ENCODE assay signal across 8 mouse cellular contexts in genomic region chr7:65417231-65418100, GRCm38 (mm10).
DNase-seq lines count a peak whose midpoint lies in the region; ATAC-seq lines count a peak whose summit lies in the region.

No protein-coding gene starts in this region.

- no peaks in the 10 kb centered on the region for H3K9me3 ChIP-seq in neural tube, embryonic 11.5 days (ENCODE audit: control insufficient read depth, low read length)
- no peaks in the 10 kb centered on the region for H3K9me3 ChIP-seq in kidney, embryonic 14.5 days (ENCODE audit: control insufficient read depth, low read length)
- H3K9me3 ChIP-seq in midbrain, embryonic 14.5 days (ENCODE audit: control insufficient read depth, low read length): no peaks in the 10 kb centered on the region

- H3K9ac ChIP-seq in neural tube, embryonic 11.5 days (ENCODE audit: low read length): no peak overlapping the region; the same call in 1 of the 2 replicates
- 0 out of 2 replicates have a peak overlapping the region, but pooled peaks have one; percentile 7 for H3K9ac ChIP-seq in kidney, embryonic 14.5 days (ENCODE audit: low read depth, low read length)
- no peak overlapping the region for H3K9ac ChIP-seq in midbrain, embryonic 14.5 days (replicated peaks; ENCODE audit: low read length)

- H3K27ac ChIP-seq in neural tube, embryonic 11.5 days (ENCODE audit: low read depth, low read length): peak overlapping the region; percentile 72
- H3K27ac ChIP-seq in kidney, embryonic 14.5 days (ENCODE audit: low read depth, low read length): peak overlapping the region; percentile 87
- H3K27ac ChIP-seq in midbrain, embryonic 14.5 days (replicated peaks; ENCODE audit: low read depth, low read length): peak overlapping the region; percentile 28; the same call in 1 of the 2 replicates

- H3K4me2 ChIP-seq in neural tube, embryonic 11.5 days (ENCODE audit: low read depth): no peak overlapping the region
- peak overlapping the region; percentile 8; the same call in 1 of the 2 replicates for H3K4me2 ChIP-seq in kidney, embryonic 14.5 days (replicated peaks; ENCODE audit: low read depth, low read length)
- no peak overlapping the region for H3K4me2 ChIP-seq in midbrain, embryonic 14.5 days (ENCODE audit: low read length)

- peak; percentile 44 for DNase-seq in neural tube, embryonic 11.5 days (ENCODE audit: low spot score)
- no peak for DNase-seq in neural tube, embryonic 10.5 days (ENCODE audit: extremely low spot score, low spot score)
- peak; percentile 73 to 75 for DNase-seq in heart, adult 9 months (ENCODE audit: low spot score in 2 of 2)
- DNase-seq in midbrain, embryonic 14.5 days: peak; percentile 42
- no peak for DNase-seq in left cerebral cortex, postnatal 4 days
- DNase-seq in urinary bladder, adult 2 months (ENCODE audit: low spot score): no peak

- no peaks in the 10 kb centered on the region for H3K27me3 ChIP-seq in neural tube, embryonic 11.5 days (ENCODE audit: control insufficient read depth, insufficient read depth, low read length)
- no peaks in the 10 kb centered on the region for H3K27me3 ChIP-seq in kidney, embryonic 14.5 days (ENCODE audit: control insufficient read depth, insufficient read depth, low read length)
- H3K27me3 ChIP-seq in midbrain, embryonic 14.5 days (ENCODE audit: control insufficient read depth, insufficient read depth, low read length): no peaks in the 10 kb centered on the region

- intact Hi-C loops in left cerebral cortex, postnatal 4 days (cut with DNase I): no loop called here

- 39% methylated on average over 10 of the region's 10 CpGs for WGBS in neural tube, embryonic 11.5 days
- WGBS in kidney, embryonic 14.5 days: 42% methylated on average over 10 of the region's 10 CpGs
- 52% methylated on average over 10 of the region's 10 CpGs for WGBS in midbrain, embryonic 14.5 days

- peaks cover 20% of the 10 kb centered on the region for H3K4me1 ChIP-seq in neural tube, embryonic 11.5 days (ENCODE audit: control insufficient read depth, insufficient read depth, low read length)
- peaks cover 35% of the 10 kb centered on the region for H3K4me1 ChIP-seq in kidney, embryonic 14.5 days (ENCODE audit: control insufficient read depth, insufficient read depth, low read length)
- H3K4me1 ChIP-seq in midbrain, embryonic 14.5 days (ENCODE audit: control insufficient read depth, insufficient read depth, low read length): peaks cover 13% of the 10 kb centered on the region; the same call in 1 of the 2 replicates

- ATAC-seq in neural tube, embryonic 11.5 days (ENCODE audit: insufficient read depth, low FRiP score, low TSS enrichment): 0 out of 2 replicates have a peak, but pooled peaks have one; percentile 35
- peak; percentile 32; the same call in 1 of the 2 replicates for ATAC-seq in kidney, embryonic 14.5 days (ENCODE audit: low FRiP score, low TSS enrichment)
- ATAC-seq in midbrain, embryonic 14.5 days (ENCODE audit: low FRiP score, low TSS enrichment): no peak; the same call in 1 of the 2 replicates
- ATAC-seq in megakaryocyte, adult 5-6 weeks (ENCODE audit: poor library complexity, severe bottlenecking): no peak

- no peaks in the 10 kb centered on the region for H3K36me3 ChIP-seq in neural tube, embryonic 11.5 days (ENCODE audit: control insufficient read depth, insufficient read depth, low read length)
- H3K36me3 ChIP-seq in kidney, embryonic 14.5 days (ENCODE audit: control insufficient read depth, insufficient read depth, low read length): no peaks in the 10 kb centered on the region
- H3K36me3 ChIP-seq in midbrain, embryonic 14.5 days (ENCODE audit: control insufficient read depth, insufficient read depth, low read length): no peaks in the 10 kb centered on the region

- H3K4me3 ChIP-seq in neural tube, embryonic 11.5 days (ENCODE audit: low read depth, low read length): no peak overlapping the region
- no peak overlapping the region for H3K4me3 ChIP-seq in kidney, embryonic 14.5 days (ENCODE audit: low read length)
- H3K4me3 ChIP-seq in midbrain, embryonic 14.5 days (replicated peaks; ENCODE audit: low read depth, low read length): no peak overlapping the region

Comparison
In these comparisons a context has a peak if more than half of its experiments do, and no peak if none do; other contexts are left out.
1. DNase-seq: peak in neural tube, embryonic 11.5 days (single experiment), heart, adult 9 months (2 of 2) and midbrain, embryonic 14.5 days (single experiment); none in neural tube, embryonic 10.5 days (single experiment), left cerebral cortex, postnatal 4 days (single experiment) and urinary bladder, adult 2 months (single experiment).
2. ATAC-seq: peak in neural tube, embryonic 11.5 days (single experiment) and kidney, embryonic 14.5 days (single experiment); none in midbrain, embryonic 14.5 days (single experiment) and megakaryocyte, adult 5-6 weeks (single experiment).
3. H3K27ac ChIP-seq: peak in every context shown above with its lines; median percentile 87 in kidney, embryonic 14.5 days; 72 in neural tube, embryonic 11.5 days; 28 in midbrain, embryonic 14.5 days.